Mouse (Mus musculus) bone marrow, adult 2 months (tissue): Measurements from ENCODE around the gene Fam19a3.

Experiments
- CTCF ChIP-seq: fragments of 200-500 bp; IDR thresholded peaks from 2 replicates; pipeline ENCODE4 v1.5.1; 2011; ENCODE audit warnings: low read length, control low read depth; ENCODE audit not compliant: control insufficient read depth, insufficient read depth
- POLR2A ChIP-seq: fragments of 200-500 bp; IDR thresholded peaks from 2 replicates; pipeline ENCODE4 v1.6.1; 2011; ENCODE audit warnings: low read depth, mild to moderate bottlenecking, control low read depth, low read length, borderline replicate concordance; ENCODE audit not compliant: control insufficient read depth

DNA sequence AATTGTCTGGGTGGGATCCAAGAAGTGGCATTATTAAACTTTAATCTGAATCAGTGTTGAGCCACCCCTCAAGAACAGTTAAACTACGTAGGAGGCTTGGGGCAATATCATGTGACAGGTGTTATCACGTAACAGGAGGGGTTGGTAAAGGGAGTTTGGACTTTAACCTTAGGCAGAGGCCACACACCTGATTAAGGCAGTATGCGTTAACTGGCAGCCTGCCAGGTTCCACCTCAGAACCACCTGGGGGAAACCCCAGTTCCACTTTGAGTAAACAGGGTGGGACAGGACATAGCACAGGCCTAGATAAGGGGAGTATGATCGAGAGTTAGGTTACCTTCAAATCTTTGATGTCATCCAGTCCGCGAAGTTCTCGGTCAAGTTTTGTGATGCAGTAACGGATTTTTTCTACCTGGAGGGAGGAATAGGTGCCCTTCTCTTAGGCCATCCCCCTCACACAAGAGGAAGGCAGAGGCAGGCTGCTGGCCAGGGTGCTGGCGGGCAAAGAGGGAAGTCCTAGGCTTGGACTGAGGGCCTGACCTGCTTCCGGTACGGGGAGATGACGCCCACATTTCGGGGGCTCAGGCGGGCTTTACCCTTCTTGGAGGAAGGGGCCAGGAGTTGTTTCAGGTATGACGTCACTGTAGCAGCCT is 14.9 kb upstream of the Fam19a3 start:
- TF ChIP-seq POLR2A (no peak), CTCF (no peak)
